Mouse (Mus musculus): Measurements from ENCODE around the gene Raver2.

The Raver2 gene

GRCm38 (mm10) chr4:101165776-101166175 is 97.0 kb downstream of the Raver2 start:
- in situ Hi-C loops (cut with MboI; ENCODE audit: unreplicated experiment in 2 of 2) = loop anchor here (5.0 to 25.0 kb wide), 6 partner anchors 157 to 1221 kb away; partner anchors contain the start of gene Leprot (in 2 of the 2)

- in situ Hi-C loops (cut with MboI; ENCODE audit: unreplicated experiment in 2 of 2) = loop anchor here (5.0 to 25.0 kb wide), 6 partner anchors 155 to 1223 kb away; partner anchors contain the start of gene Leprot (in 2 of the 2)
Measured at GRCm38 (mm10) chr4:101167777-101168176, 99.0 kb downstream of the Raver2 start.

GRCm38 (mm10) chr4:101168189-101168778 is 99.5 kb downstream of the Raver2 start:
- in situ Hi-C loops (cut with MboI; ENCODE audit: unreplicated experiment in 2 of 2) = loop anchor here (5.0 to 25.0 kb wide), 6 partner anchors 154 to 1223 kb away; partner anchors contain the start of gene Leprot (in 2 of the 2)

GRCm38 (mm10) chr4:101172738-101173137 is 104.0 kb downstream of the Raver2 start:
- in situ Hi-C loops (cut with MboI; ENCODE audit: unreplicated experiment in 2 of 2) = loop anchor here in 1 of 2 experiments (25.0 kb wide), 1 partner anchor 465 kb away; the partner anchor contains the start of gene Leprot

GRCm38 (mm10) chr4:101174916-101175625 is 106.3 kb downstream of the Raver2 start:
- in situ Hi-C loops (cut with MboI; ENCODE audit: unreplicated experiment in 2 of 2) = loop anchor here (25.0 kb wide), 3 partner anchors 462 to 1937 kb away; partner anchors contain the start of genes Leprot (in 1 of the 2), Mier1 (in 1 of the 2) and Wdr78 (in 1 of the 2)

- in situ Hi-C loops (cut with MboI; ENCODE audit: unreplicated experiment in 2 of 2) = loop anchor here (25.0 kb wide), 2 partner anchors 1336 to 1936 kb away; partner anchors contain the start of genes Mier1 (in 1 of the 2) and Wdr78 (in 1 of the 2)
Measured at GRCm38 (mm10) chr4:101176123-101176522, 107.3 kb downstream of the Raver2 start.

GRCm38 (mm10) chr4:101177796-101178195 is 109.0 kb downstream of the Raver2 start:
- in situ Hi-C loops (cut with MboI; ENCODE audit: unreplicated experiment in 2 of 2) = loop anchor here (25.0 kb wide), 2 partner anchors 1335 to 1935 kb away; partner anchors contain the start of genes Mier1 (in 1 of the 2) and Wdr78 (in 1 of the 2)

GRCm38 (mm10) chr4:101179076-101179475 is 110.3 kb downstream of the Raver2 start:
- in situ Hi-C loops (cut with MboI; ENCODE audit: unreplicated experiment in 2 of 2) = loop anchor here (25.0 kb wide), 2 partner anchors 1333 to 1933 kb away; partner anchors contain the start of genes Mier1 (in 1 of the 2) and Wdr78 (in 1 of the 2)

- in situ Hi-C loops (cut with MboI; ENCODE audit: unreplicated experiment in 2 of 2) = loop anchor here (5.0 to 25.0 kb wide), 5 partner anchors 77 to 1932 kb away; partner anchors contain the start of genes Mier1 (in 1 of the 2) and Wdr78 (in 1 of the 2)
Measured at GRCm38 (mm10) chr4:101179836-101180235, 111.1 kb downstream of the Raver2 start.

GRCm38 (mm10) chr4:101180681-101181080 is 111.9 kb downstream of the Raver2 start:
- in situ Hi-C loops (cut with MboI; ENCODE audit: unreplicated experiment in 2 of 2) = loop anchor here (5.0 to 25.0 kb wide), 5 partner anchors 77 to 1932 kb away; partner anchors contain the start of genes Mier1 (in 1 of the 2) and Wdr78 (in 1 of the 2)

GRCm38 (mm10) chr4:101182603-101183011 is 113.8 kb downstream of the Raver2 start:
- in situ Hi-C loops (cut with MboI; ENCODE audit: unreplicated experiment in 2 of 2) = loop anchor here (5.0 to 25.0 kb wide), 5 partner anchors 75 to 1930 kb away; partner anchors contain the start of genes Mier1 (in 1 of the 2) and Wdr78 (in 1 of the 2)

GRCm38 (mm10) chr4:101185216-101185615 is 116.4 kb downstream of the Raver2 start:
- in situ Hi-C loops (cut with MboI; ENCODE audit: unreplicated experiment in 2 of 2) = loop anchor here (10.0 to 25.0 kb wide), 4 partner anchors 110 to 1927 kb away; partner anchors contain the start of genes Mier1 (in 1 of the 2) and Wdr78 (in 1 of the 2)

- in situ Hi-C loops (cut with MboI; ENCODE audit: unreplicated experiment in 2 of 2) = loop anchor here (10.0 to 25.0 kb wide), 4 partner anchors 108 to 1926 kb away; partner anchors contain the start of genes Mier1 (in 1 of the 2) and Wdr78 (in 1 of the 2)
Measured at GRCm38 (mm10) chr4:101186591-101186990, 117.8 kb downstream of the Raver2 start.

- in situ Hi-C loops (cut with MboI; ENCODE audit: unreplicated experiment in 2 of 2) = loop anchor here (10.0 to 25.0 kb wide), 4 partner anchors 107 to 1925 kb away; partner anchors contain the start of genes Mier1 (in 1 of the 2) and Wdr78 (in 1 of the 2)
Measured at GRCm38 (mm10) chr4:101187381-101187780, 118.6 kb downstream of the Raver2 start.

- in situ Hi-C loops (cut with MboI; ENCODE audit: unreplicated experiment in 2 of 2) = loop anchor here (25.0 kb wide), 2 partner anchors 1320 to 1920 kb away; partner anchors contain the start of genes Mier1 (in 1 of the 2) and Wdr78 (in 1 of the 2)
Measured at GRCm38 (mm10) chr4:101192241-101192976, 123.6 kb downstream of the Raver2 start.

GRCm38 (mm10) chr4:101194170-101194569 is 125.4 kb downstream of the Raver2 start:
- in situ Hi-C loops (cut with MboI; ENCODE audit: unreplicated experiment in 2 of 2) = loop anchor here (25.0 kb wide), 2 partner anchors 1318 to 1918 kb away; partner anchors contain the start of genes Mier1 (in 1 of the 2) and Wdr78 (in 1 of the 2)

- in situ Hi-C loops (cut with MboI; ENCODE audit: unreplicated experiment in 2 of 2) = loop anchor here (25.0 kb wide), 2 partner anchors 1316 to 1916 kb away; partner anchors contain the start of genes Mier1 (in 1 of the 2) and Wdr78 (in 1 of the 2)
Measured at GRCm38 (mm10) chr4:101196407-101196806, 127.6 kb downstream of the Raver2 start.

- in situ Hi-C loops (cut with MboI; ENCODE audit: unreplicated experiment in 2 of 2) = loop anchor here (25.0 kb wide), 2 partner anchors 1315 to 1915 kb away; partner anchors contain the start of genes Mier1 (in 1 of the 2) and Wdr78 (in 1 of the 2)
Measured at GRCm38 (mm10) chr4:101197421-101198170, 128.8 kb downstream of the Raver2 start.

Data from v-Abl transformed pro-B cells (cell line).